Mouse (Mus musculus) ES-E14 (cell line): ENCODE data around the gene Zfp992. TPM values are rescaled to one million over a fixed set of nuclear protein-coding genes. Genes with fewer than 3 reads are reported as not detected.
A peak's percentile ranks its signal among the peaks of the same experiment; 100 is the strongest.
"Not testable (repeated sequence)": the region's sequence is repeated elsewhere in the genome, so short reads cannot be mapped to it uniquely, and the experiment has no call there.

ENCODE experiments used
- DNase-seq: peaks from one replicate; pipeline ENCODE4 v3.0.0-alpha.2; 2013; ENCODE audit warnings: low read depth, low spot score
- H3K27ac ChIP-seq: 2 replicates; pipeline ENCODE4 v1.5.1; 2012; ENCODE audit warnings: low read depth, mild to moderate bottlenecking, low read length, moderate library complexity, mixed read lengths; ENCODE audit not compliant: poor library complexity, insufficient read depth, severe bottlenecking
- H3K36me3 ChIP-seq: 2 replicates; pipeline ENCODE4 v1.6.1; 2012; ENCODE audit warnings: mild to moderate bottlenecking, low read length, moderate library complexity, mixed read lengths; ENCODE audit not compliant: control insufficient read depth, poor library complexity, insufficient read depth, severe bottlenecking
- H3K4me1 ChIP-seq, 2 experiments: fragments of 150-350 bp in 1 of 2; sonication (generic) in 1 of 2; 2 replicates each; pipeline ENCODE4 v1.6.1; 2012; ENCODE audit warnings: low read length in 2 of 2, mild to moderate bottlenecking in 1 of 2, mixed read lengths in 1 of 2; ENCODE audit not compliant: control insufficient read depth in 2 of 2, insufficient read depth in 2 of 2, poor library complexity in 1 of 2
- H3K4me3 ChIP-seq, 2 experiments: fragments of 150-350 bp in 1 of 2; sonication (generic) in 1 of 2; 2 replicates each; pipeline ENCODE4 v1.5.1; 2012; ENCODE audit warnings: low read length in 2 of 2, low read depth in 1 of 2, mild to moderate bottlenecking in 1 of 2, mixed read lengths in 1 of 2; ENCODE audit not compliant: insufficient read depth in 1 of 2, poor library complexity in 1 of 2, severe bottlenecking in 1 of 2
- H3K9ac ChIP-seq: 2 replicates; pipeline ENCODE4 v1.6.1; 2012; ENCODE audit warnings: low read depth, mild to moderate bottlenecking, low read length, mixed read lengths; ENCODE audit not compliant: poor library complexity, insufficient read depth, severe bottlenecking
- H3K9me3 ChIP-seq: fragments of 150-350 bp; sonication (generic); 2 replicates; pipeline ENCODE4 v1.6.1; 2012; ENCODE audit warnings: low read depth, mild to moderate bottlenecking, low read length; ENCODE audit not compliant: control insufficient read depth, insufficient read depth
- ZC3H11A ChIP-seq: IDR thresholded peaks from 2 replicates; pipeline ENCODE4 v1.6.1; 2012; ENCODE audit warnings: low read depth, mild to moderate bottlenecking, inconsistent platforms, low read length, borderline replicate concordance
- in situ Hi-C, 2 experiments: fragments of 600-800 bp; cut with MboI; formaldehyde crosslinking; loops; one replicate each; pipeline ENCODE4 v1.15.1; 2025; ENCODE audit warnings: low sequenced_read_pairs in 2 of 2, inconsistent platforms in 1 of 2; ENCODE audit not compliant: unreplicated experiment in 2 of 2
- total RNA-seq: library from RNA; depleted of rRNA; stranded (reverse); fragments of 300-350 nt; gene quantifications from 2 replicates; pipeline ENCODE4 v1.2.3, GENCODE M21; 2012

Gene Zfp992
- total RNA-seq, 1 experiment, result 51.3 TPM

GRCm38 (mm10) chr4:146483571-146484280, 34.9 kb downstream of the Zfp992 start:
- not testable (repeated sequence) for H3K4me1 ChIP-seq, H3K27ac ChIP-seq, H3K9ac ChIP-seq, H3K36me3 ChIP-seq, H3K4me3 ChIP-seq, H3K9me3 ChIP-seq
- TF ChIP-seq ZC3H11A, result peak; percentile 69
- DNase-seq, result peak; percentile 51
- in situ Hi-C loops, result loop anchor here in 1 of 2 experiments (5.0 kb wide), 2 partner anchors 39 to 1001 kb away; no protein-coding TSS in a partner anchor

DNA sequence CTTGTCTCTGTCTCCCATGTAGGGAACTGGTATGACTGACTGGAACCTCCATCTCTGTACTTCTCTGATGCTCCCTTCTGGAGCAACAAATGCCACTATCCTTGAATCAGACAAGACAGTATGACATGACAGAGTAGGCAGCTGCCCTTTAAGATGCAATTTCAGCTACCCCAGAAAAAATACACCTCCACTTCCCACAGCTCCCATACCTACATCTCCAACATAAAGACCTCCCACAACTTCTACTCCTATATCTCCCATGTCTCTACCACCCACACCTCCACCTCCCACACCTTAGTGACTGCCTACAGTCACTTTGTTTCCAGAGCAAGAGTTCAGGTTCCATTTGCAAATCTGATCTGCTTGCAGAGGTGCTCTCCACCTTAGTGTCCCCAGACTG, 35.9 kb downstream of the Zfp992 start:
- not testable (repeated sequence) for DNase-seq, H3K27ac ChIP-seq, H3K36me3 ChIP-seq, H3K4me1 ChIP-seq, H3K9ac ChIP-seq, H3K9me3 ChIP-seq, H3K4me3 ChIP-seq
- in situ Hi-C loops, result loop anchor here in 1 of 2 experiments (5.0 kb wide), 2 partner anchors 38 to 1002 kb away; no protein-coding TSS in a partner anchor

DNA sequence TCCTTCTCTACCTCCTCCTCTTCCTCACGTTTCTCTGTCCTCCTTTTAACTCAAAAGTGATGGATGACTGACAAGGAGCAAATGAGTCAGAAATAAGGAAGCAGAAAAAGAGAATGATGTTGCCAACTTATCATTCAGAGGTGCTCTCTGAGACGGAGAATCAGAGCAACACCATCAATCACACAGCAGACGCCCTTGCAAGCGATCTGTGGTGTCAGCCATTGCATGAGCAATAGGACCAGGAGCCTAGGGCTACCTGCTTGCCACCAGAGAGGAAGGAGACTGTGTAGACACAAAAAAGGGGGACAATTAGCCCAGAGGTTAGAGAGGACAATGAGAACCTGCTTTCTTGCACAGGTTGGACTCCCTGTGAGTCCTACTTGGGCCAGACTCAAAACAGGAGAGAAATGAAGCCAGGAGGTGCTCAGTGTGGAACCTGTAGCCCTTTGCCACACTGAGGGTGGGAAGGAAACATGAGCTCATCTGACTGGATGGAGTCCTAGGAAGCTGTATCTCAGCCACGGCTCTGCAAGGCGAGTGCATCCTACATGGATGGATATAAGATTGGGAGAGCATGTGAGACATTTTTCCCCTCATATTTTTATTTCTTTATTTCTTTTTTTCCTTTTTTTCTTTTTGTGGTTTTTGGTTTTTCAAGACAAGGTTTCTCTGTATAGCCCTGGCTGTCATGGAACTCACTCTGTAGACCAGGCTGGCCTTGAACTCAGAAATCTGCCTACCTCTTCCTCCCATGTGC, 36.5 kb downstream of the Zfp992 start:
- H3K36me3 ChIP-seq, H3K4me3 ChIP-seq, DNase-seq, H3K27ac ChIP-seq, H3K9ac ChIP-seq, in situ Hi-C loops, H3K4me1 ChIP-seq, H3K9me3 ChIP-seq: not testable (repeated sequence)

GRCm38 (mm10) chr4:146486753-146487152, 37.9 kb downstream of the Zfp992 start:
- in situ Hi-C loops, H3K9me3 ChIP-seq: not testable (repeated sequence)

GRCm38 (mm10) chr4:146489196-146489595, 40.4 kb downstream of the Zfp992 start:
- H3K27ac ChIP-seq, H3K36me3 ChIP-seq, H3K4me3 ChIP-seq, H3K9me3 ChIP-seq, H3K4me1 ChIP-seq, in situ Hi-C loops, DNase-seq, H3K9ac ChIP-seq: not testable (repeated sequence)

More at GRCm38 (mm10) chr4:146486753-146487152, 37.9 kb downstream of the Zfp992 start:
- H3K9ac ChIP-seq, H3K27ac ChIP-seq, DNase-seq, H3K4me3 ChIP-seq, H3K36me3 ChIP-seq, H3K4me1 ChIP-seq: not testable (repeated sequence)

GRCm38 (mm10) chr4:146491993-146492392, 43.2 kb downstream of the Zfp992 start:
- H3K36me3 ChIP-seq, H3K4me1 ChIP-seq, H3K4me3 ChIP-seq, H3K9me3 ChIP-seq, H3K27ac ChIP-seq, in situ Hi-C loops, H3K9ac ChIP-seq, DNase-seq: not testable (repeated sequence)
